Mouse (Mus musculus) midbrain, embryonic 11.5 days (tissue): ENCODE results near the gene Ypel3. TPM values are rescaled to one million over a fixed set of nuclear protein-coding genes. Genes with fewer than 3 reads are reported as not detected.

Source experiments
- ATAC-seq: fragments of 200-750 bp; cut with Nextera tagmentation; 2 replicates; pipeline ENCODE4 v1.8.0; 2017; ENCODE audit warnings: moderate TSS enrichment, moderate library complexity; ENCODE audit not compliant: low FRiP score
- DNase-seq: peaks from one replicate; pipeline ENCODE4 v3.0.0; 2015; ENCODE audit warnings: low spot score; ENCODE audit errors: missing footprints
- H3K27ac ChIP-seq: fragments of 300-500 bp; sonication (generic); 2 replicates; pipeline ENCODE4 v1.5.1; 2014; ENCODE audit warnings: low read depth, low read length
- H3K27me3 ChIP-seq: fragments of 300-500 bp; sonication (generic); 2 replicates; pipeline ENCODE4 v1.6.1; 2014; ENCODE audit warnings: mild to moderate bottlenecking, low read length, moderate library complexity, mixed read lengths; ENCODE audit not compliant: control insufficient read depth, insufficient read depth
- H3K36me3 ChIP-seq: fragments of 300-500 bp; sonication (generic); 2 replicates; pipeline ENCODE4 v1.6.1; 2014; ENCODE audit warnings: mild to moderate bottlenecking, low read length, moderate library complexity, mixed read lengths; ENCODE audit not compliant: control insufficient read depth, insufficient read depth
- H3K4me1 ChIP-seq: fragments of 300-500 bp; sonication (generic); 2 replicates; pipeline ENCODE4 v1.6.1; 2014; ENCODE audit warnings: low read length; ENCODE audit not compliant: control insufficient read depth, insufficient read depth
- H3K4me2 ChIP-seq: fragments of 300-500 bp; sonication (generic); 2 replicates; pipeline ENCODE4 v1.6.1; 2014; ENCODE audit warnings: mild to moderate bottlenecking, moderate library complexity
- H3K4me3 ChIP-seq: fragments of 300-500 bp; sonication (generic); 2 replicates; pipeline ENCODE4 v1.5.1; 2014; ENCODE audit warnings: low read depth, low read length
- H3K9ac ChIP-seq: fragments of 300-500 bp; sonication (generic); 2 replicates; pipeline ENCODE4 v1.6.1; 2014; ENCODE audit warnings: low read length
- H3K9me3 ChIP-seq: fragments of 300-500 bp; sonication (generic); 2 replicates; pipeline ENCODE4 v1.6.1; 2016; ENCODE audit warnings: low read length; ENCODE audit not compliant: control insufficient read depth
- WGBS: fragments of 180-500 bp; shearing (Covaris S2); extraction: QIAGEN DNeasy Blood & Tissue Kit; methylation state at CpG from one replicate; pipeline ENCODE4 v1.1.7; 2014; 5-methylcytosine and 5-hydroxymethylcytosine counted together
- polyA plus RNA-seq: library from polyadenylated mRNA; unstranded; fragments of >200 nt; fragmentation: Nextera tagmentation; extraction: Ambion mirVana; gene quantifications from 2 replicates; pipeline ENCODE4 v1.2.1, GENCODE M21; 2014

Ypel3 gene
- polyA plus RNA-seq, 1 experiment from 2014 or later, result 91.5 TPM

DNA sequence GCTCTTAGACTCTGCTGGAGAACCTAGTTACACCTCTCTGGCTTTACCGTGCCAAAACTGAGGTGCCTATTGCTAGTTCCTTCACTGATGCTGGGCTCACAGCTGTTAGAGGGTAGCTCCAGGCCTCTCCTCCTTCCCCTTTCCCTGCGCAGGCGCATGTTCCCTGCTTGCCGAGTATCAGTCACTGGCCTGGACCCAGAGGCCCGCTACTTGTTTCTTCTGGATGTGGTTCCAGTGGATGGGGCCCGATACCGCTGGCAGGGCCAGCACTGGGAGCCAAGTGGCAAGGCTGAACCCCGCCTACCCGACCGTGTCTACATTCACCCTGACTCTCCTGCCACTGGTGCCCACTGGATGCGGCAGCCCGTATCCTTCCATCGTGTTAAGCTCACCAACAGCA lies 5.9 kb downstream of the Ypel3 start:
- DNase-seq (no peak), ATAC-seq (no peak)
- H3K9ac ChIP-seq, result no peak overlapping the region
- H3K9me3 ChIP-seq, result no peaks in the 10 kb centered on the region
- H3K27me3 ChIP-seq, result no peaks in the 10 kb centered on the region
- 82% methylated on average over 13 of the region's 13 CpGs for whole genome bisulfite sequencing
- H3K4me2 ChIP-seq, result no peak overlapping the region
- no peak overlapping the region for H3K4me3 ChIP-seq
- H3K4me1 ChIP-seq, result peaks cover 16% of the 10 kb centered on the region
- no peak overlapping the region for H3K27ac ChIP-seq
- H3K36me3 ChIP-seq, result peaks cover 23% of the 10 kb centered on the region

DNA sequence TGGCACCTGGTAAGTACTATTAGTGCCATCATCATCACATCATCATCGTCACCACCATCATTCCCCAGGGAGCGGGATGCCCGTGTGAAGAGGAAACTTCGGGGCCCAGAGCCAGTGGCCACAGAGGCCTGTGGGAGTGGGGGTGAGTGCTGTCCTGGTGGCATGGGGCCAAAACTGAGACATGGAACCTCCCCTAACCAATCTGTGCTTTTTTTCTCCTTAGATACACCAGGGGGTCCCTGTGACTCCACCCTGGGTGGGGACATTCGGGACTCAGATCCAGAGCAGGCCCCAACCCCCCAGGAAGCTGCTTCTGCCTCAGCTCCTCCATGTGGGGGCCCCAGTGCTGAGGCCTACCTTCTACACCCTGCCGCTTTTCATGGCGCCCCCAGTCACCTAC lies 7.7 kb downstream of the Ypel3 start:
- 93% methylated on average over 7 of the region's 7 CpGs for WGBS
- Histone ChIP-seq H3K9me3 (no peaks in the 10 kb centered on the region), H3K27ac (no peak overlapping the region), H3K27me3 (no peaks in the 10 kb centered on the region), H3K4me1 (peaks cover 15% of the 10 kb centered on the region), H3K4me2 (no peak overlapping the region), H3K9ac (no peak overlapping the region), H3K36me3 (peaks cover 34% of the 10 kb centered on the region), H3K4me3 (no peak overlapping the region)
- DNase-seq (no peak), ATAC-seq (no peak)

DNA sequence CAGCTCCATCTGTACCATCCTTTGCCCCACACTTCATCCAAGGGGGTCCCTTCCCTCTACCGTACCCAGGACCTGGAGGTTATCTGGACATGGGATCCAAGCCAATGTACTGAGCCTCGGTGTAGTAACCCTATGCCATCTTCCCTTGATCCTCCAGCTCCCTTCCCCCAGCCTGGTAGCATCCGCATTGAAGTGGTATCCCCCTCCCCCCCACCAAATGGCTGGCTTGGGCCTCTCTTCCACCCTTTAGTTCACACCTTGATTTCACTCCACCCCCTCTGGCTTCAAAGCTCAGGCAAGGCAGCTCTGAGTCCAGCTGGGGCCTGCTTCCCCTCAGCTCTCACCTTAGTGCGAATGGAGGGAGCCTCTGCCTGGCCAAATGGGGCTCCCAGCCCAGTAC lies 8.3 kb downstream of the Ypel3 start:
- peak; percentile 85 for DNase-seq
- no peak for ATAC-seq
- H3K36me3 ChIP-seq, result peaks cover 34% of the 10 kb centered on the region
- no peak overlapping the region for H3K4me3 ChIP-seq
- H3K9ac ChIP-seq, result no peak overlapping the region
- H3K4me1 ChIP-seq, result peaks cover 10% of the 10 kb centered on the region
- no peaks in the 10 kb centered on the region for H3K27me3 ChIP-seq
- no peaks in the 10 kb centered on the region for H3K9me3 ChIP-seq
- no peak overlapping the region for H3K4me2 ChIP-seq
- H3K27ac ChIP-seq, result no peak overlapping the region
- 86% methylated on average over 4 of the region's 4 CpGs for WGBS

DNA sequence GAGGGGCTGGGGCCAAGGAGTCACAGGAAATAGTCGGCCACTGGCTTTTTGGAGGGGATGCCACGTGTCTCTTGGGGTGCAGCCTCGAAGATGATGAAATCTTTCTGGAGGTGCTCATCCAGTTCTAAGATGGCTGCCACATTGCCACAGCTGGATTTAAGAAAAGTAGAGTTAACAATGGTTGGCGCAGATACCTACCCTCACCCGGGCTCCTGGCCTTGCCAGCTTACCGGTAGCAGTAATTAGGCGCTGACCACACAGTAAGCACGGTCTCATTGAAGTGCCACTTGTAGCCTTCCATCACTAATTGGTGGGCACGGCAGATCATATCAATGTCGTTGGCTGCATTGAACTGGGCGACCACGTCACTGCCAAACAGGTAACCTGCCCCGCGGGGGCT lies 9.4 kb downstream of the Ypel3 start:
- peak; percentile 54 for DNase-seq
- H3K4me3 ChIP-seq, result no peak overlapping the region
- peaks cover 34% of the 10 kb centered on the region for H3K36me3 ChIP-seq
- peaks cover 9% of the 10 kb centered on the region for H3K4me1 ChIP-seq
- H3K9me3 ChIP-seq, result no peaks in the 10 kb centered on the region
- no peak overlapping the region for H3K9ac ChIP-seq
- WGBS, result 93% methylated on average over 14 of the region's 14 CpGs
- ATAC-seq, result no peak
- H3K27me3 ChIP-seq, result no peaks in the 10 kb centered on the region
- H3K27ac ChIP-seq, result no peak overlapping the region
- H3K4me2 ChIP-seq, result no peak overlapping the region

DNA sequence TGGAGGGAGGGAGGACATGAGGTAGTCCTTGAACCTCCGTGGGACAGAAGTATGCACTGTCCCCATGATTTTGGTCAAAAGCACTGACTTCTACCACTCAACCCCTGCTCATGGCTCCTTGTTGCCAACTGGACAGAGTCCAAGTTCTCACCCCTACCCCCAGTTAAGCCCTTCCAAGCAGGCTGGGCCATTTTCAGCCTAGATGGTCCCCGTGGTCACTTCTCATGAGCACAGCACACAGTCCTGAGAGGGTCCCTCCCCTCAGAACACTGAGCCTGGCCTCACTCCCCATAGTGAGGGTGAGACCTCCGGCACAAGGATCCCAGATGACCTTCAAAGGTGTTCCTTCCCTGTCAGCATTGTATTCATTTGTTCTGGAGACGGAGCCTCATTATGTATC lies 12.4 kb downstream of the Ypel3 start:
- DNase-seq (no peak), ATAC-seq (no peak)
- H3K27ac ChIP-seq, result no peak overlapping the region
- no peaks in the 10 kb centered on the region for H3K9me3 ChIP-seq
- peaks cover 34% of the 10 kb centered on the region for H3K36me3 ChIP-seq
- no peak overlapping the region for H3K4me3 ChIP-seq
- H3K9ac ChIP-seq, result no peak overlapping the region
- H3K4me2 ChIP-seq, result no peak overlapping the region
- peaks cover 13% of the 10 kb centered on the region for H3K4me1 ChIP-seq
- 90% methylated on average over 4 of the region's 4 CpGs for WGBS
- no peaks in the 10 kb centered on the region for H3K27me3 ChIP-seq

DNA sequence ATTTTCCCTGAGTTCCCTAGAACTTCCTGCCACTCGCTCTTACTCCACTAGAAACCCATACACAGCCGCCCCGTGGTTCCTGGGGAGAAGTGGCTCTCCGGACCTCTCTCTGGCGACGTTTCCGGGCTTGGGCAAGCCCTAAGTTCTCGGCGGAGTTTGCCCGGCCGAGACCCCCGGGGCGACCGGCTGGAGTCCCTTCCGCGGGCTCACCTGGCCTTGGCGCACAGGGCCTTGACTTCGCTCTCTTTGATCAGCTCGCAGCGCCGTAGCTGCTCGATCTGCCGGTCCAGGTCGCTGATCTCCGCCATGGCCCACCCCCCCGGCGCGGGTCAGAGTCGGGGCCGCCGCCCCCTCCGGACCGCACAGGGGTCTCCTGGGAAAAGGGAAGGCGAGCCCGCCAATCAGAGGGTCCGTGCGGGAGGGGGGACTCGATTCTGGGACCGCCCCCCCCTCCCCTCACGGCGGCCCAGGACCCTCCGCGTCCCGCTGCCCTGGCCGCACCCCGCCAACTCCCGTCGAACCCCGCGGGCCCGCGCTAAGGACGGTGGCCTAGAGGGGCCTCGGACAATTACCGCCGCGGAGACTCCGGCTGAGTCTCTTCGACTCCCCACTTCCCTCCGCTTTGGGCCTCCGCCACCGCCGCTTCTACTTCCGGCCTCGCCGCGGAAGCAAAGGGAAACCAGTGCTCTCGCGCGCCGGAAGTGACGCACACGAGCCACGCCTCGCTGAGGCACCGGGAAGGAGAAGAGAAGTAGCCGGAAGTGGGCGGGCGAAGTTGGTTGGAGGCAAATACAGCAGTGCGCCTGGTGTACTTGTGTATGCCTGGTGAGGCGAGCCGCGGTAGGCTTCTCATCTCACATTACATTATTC lies 15.3 kb downstream of the Ypel3 start, which contains the start of gene Ppp4c:
Ppp4c (minus strand) TSS at position 646 of the 870 bp plus-strand sequence.
- WGBS, result under 1% methylated on average over 83 of the region's 83 CpGs
- Histone ChIP-seq H3K4me3 (peak within 1 kb of the TSS; percentile 96), H3K9ac (peak within 1 kb of the TSS; percentile 91), H3K36me3 (peaks cover 25% of the 10 kb centered on the region), H3K9me3 (no peaks in the 10 kb centered on the region), H3K27ac (peak within 1 kb of the TSS; percentile 93), H3K4me1 (peaks cover 13% of the 10 kb centered on the region), H3K4me2 (peak within 1 kb of the TSS; percentile 61), H3K27me3 (no peaks in the 10 kb centered on the region)
- ATAC-seq (peak; percentile 96), DNase-seq (peak; percentile 100)

DNA sequence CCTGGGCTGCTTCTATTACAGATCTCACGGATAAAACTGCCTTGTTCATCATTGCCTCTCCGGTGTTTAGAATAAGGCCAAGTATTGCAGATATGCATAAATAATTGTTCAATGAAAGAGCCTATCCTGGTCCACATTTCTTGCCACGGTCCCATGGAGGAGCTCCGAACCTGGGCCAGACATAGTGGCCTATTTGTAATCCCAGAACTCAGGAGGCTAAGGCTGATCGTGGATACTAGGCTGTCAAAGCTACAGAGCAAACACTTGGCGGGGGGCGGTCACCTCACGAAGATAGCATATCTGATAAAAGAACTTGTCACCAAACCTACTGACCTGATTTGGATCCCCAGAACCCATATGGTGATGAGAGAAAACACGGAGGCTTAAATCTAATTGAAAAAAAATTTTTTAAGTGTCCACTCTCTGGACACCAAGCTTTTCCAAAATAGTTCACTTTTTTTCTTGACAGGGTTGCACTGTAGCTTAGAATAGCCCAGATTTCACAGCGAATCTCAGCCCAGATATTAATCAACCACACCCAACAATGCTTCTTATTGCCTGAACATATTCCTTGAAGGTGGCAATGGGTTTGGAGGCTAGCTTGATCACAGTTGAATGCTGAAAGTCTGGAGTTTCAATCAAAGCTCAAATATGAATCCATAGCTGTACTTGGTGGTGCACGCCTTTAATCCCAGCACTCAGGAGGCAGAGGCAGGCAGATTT lies 16.1 kb downstream of the Ypel3 start:
- ATAC-seq (peak; percentile 38), DNase-seq (no peak)
- H3K4me3 ChIP-seq, result peak overlapping the region; percentile 96
- peak overlapping the region; percentile 54 for H3K4me2 ChIP-seq
- H3K36me3 ChIP-seq, result peaks cover 19% of the 10 kb centered on the region
- H3K27ac ChIP-seq, result peak overlapping the region; percentile 45; the same call in 1 of the 2 replicates
- H3K27me3 ChIP-seq, result no peaks in the 10 kb centered on the region
- H3K9me3 ChIP-seq, result no peaks in the 10 kb centered on the region
- H3K9ac ChIP-seq, result peak overlapping the region; percentile 91
- 33% methylated on average over 11 of the region's 11 CpGs for WGBS
- peaks cover 21% of the 10 kb centered on the region for H3K4me1 ChIP-seq

DNA sequence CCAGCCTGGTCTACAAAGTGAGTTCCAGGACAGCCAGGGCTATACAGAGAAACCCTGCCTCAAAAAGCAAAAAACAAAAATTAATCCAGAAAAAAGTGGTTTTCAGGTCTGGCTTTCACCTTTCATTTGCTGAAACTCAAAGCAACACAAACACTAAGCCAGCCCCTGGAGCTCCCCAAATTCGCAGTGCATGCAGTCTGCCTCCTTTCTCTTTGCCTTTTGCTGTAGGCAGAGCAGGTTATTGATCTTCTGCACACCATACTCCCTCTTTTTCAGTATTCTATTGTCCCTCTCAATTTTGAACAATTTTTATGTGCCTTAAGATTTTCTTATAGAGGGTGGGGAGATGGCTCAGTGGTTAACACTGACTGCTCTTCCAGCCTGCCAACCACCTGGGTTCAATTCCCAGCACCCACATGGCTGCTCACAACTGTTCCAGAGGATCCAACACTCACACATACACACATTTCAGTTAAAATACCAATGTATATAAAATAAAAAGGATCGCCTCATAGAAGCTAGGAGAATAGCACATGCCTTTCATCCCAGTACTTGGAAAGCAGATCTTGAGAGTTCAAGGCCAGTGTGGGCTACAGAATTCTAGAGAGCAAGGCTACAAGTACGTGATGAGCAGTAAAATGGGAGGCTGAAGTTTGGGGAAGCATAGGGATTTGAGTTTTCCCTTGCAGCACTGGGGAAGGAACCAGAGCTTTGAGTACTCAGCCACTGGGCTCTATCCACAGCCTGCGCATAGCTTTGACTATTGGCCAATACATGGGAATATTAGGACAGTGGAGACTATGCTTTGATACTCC lies 16.9 kb downstream of the Ypel3 start:
- peaks cover 28% of the 10 kb centered on the region for H3K4me1 ChIP-seq
- no peak overlapping the region for H3K9ac ChIP-seq
- no peak overlapping the region for H3K4me3 ChIP-seq
- no peaks in the 10 kb centered on the region for H3K9me3 ChIP-seq
- WGBS, result 74% methylated on average over 4 of the region's 4 CpGs
- no peak for DNase-seq
- H3K4me2 ChIP-seq, result no peak overlapping the region
- no peaks in the 10 kb centered on the region for H3K27me3 ChIP-seq
- ATAC-seq, result no peak
- peaks cover 13% of the 10 kb centered on the region for H3K36me3 ChIP-seq
- no peak overlapping the region for H3K27ac ChIP-seq
